Mouse (Mus musculus): Measurements from ENCODE around the gene Vps37b.

- TF ChIP-seq CTCF (conservative IDR thresholded peaks at IDR 0.05; ENCODE audit: insufficient read depth, insufficient read length, low read depth, low read length) (no peak), POLR2A (IDR thresholded peaks at IDR 0.05; ENCODE audit: low read depth, low read length) (no peak)
Measured at GRCm38 (mm10) chr5:123964208-123964607, 67.9 kb downstream of the Vps37b start.

Measured in kidney, adult 2 months (tissue).